Mouse (Mus musculus) hindbrain, embryonic 10.5 days (tissue): ENCODE data around the gene Mrpl20. TPM values are rescaled to one million over a fixed set of nuclear protein-coding genes. Genes with fewer than 3 reads are reported as not detected.
"Not testable (repeated sequence)": the region's sequence is repeated elsewhere in the genome, so short reads cannot be mapped to it uniquely, and the experiment has no call there.

ENCODE experiments used
- DNase-seq: peaks from one replicate; pipeline ENCODE4 v3.0.0-alpha.2; 2017; ENCODE audit warnings: low spot score
- H3K27ac ChIP-seq: fragments of 300-500 bp; sonication (generic); 2 replicates; pipeline ENCODE4 v1.5.1; 2016; ENCODE audit warnings: mild to moderate bottlenecking, moderate library complexity
- H3K27me3 ChIP-seq: fragments of 300-500 bp; sonication (generic); 2 replicates; pipeline ENCODE4 v1.6.1; 2016; ENCODE audit warnings: mild to moderate bottlenecking; ENCODE audit not compliant: poor library complexity, insufficient read depth, severe bottlenecking
- H3K36me3 ChIP-seq: fragments of 300-500 bp; sonication (generic); 2 replicates; pipeline ENCODE4 v1.6.1; 2016; ENCODE audit warnings: mild to moderate bottlenecking, moderate library complexity
- H3K4me1 ChIP-seq: fragments of 300-500 bp; sonication (generic); replicated peaks from 2 replicates; pipeline ENCODE4 v1.6.1; 2016; ENCODE audit warnings: mild to moderate bottlenecking
- H3K4me3 ChIP-seq: fragments of 300-500 bp; sonication (generic); 2 replicates; pipeline ENCODE4 v1.5.1; 2016; ENCODE audit warnings: mild to moderate bottlenecking, moderate library complexity
- H3K9me3 ChIP-seq: fragments of 300-500 bp; sonication (generic); 2 replicates; pipeline ENCODE4 v1.6.1; 2016; ENCODE audit warnings: mild to moderate bottlenecking, moderate library complexity
- WGBS: fragments of 180-500 bp; shearing (Covaris S2); methylation state at CpG from one replicate; pipeline ENCODE4 v1.1.7; 2016; 5-methylcytosine and 5-hydroxymethylcytosine counted together
- polyA plus RNA-seq: library from polyadenylated mRNA; unstranded; fragments of >200 nt; fragmentation: Nextera tagmentation; extraction: Ambion mirVana; gene quantifications from 2 replicates; pipeline ENCODE4 v1.2.1, GENCODE M21; 2016

Gene Mrpl20
- polyA plus RNA-seq, 1 experiment from 2014 or later: 252 TPM

GRCm38 (mm10) chr4:155788300-155788699, 14.4 kb upstream of the Mrpl20 start:
- no peak for DNase-seq
- Histone ChIP-seq H3K27ac (no peak overlapping the region), H3K27me3 (peaks cover 33% of the 10 kb centered on the region), H3K36me3 (no peaks in the 10 kb centered on the region), H3K9me3 (no peaks in the 10 kb centered on the region), H3K4me3 (no peak overlapping the region), H3K4me1 (peaks cover 27% of the 10 kb centered on the region)
- WGBS: 80% methylated on average over 3 of the region's 3 CpGs

- not testable (repeated sequence) for H3K36me3 ChIP-seq, H3K4me3 ChIP-seq, H3K27ac ChIP-seq, H3K9me3 ChIP-seq, DNase-seq
- H3K4me1 ChIP-seq: peaks cover 21% of the 10 kb centered on the region
- 82% methylated on average over 4 of the region's 4 CpGs for WGBS
- peaks cover 33% of the 10 kb centered on the region for H3K27me3 ChIP-seq
Measured at GRCm38 (mm10) chr4:155788833-155789232, 13.8 kb upstream of the Mrpl20 start.

DNA sequence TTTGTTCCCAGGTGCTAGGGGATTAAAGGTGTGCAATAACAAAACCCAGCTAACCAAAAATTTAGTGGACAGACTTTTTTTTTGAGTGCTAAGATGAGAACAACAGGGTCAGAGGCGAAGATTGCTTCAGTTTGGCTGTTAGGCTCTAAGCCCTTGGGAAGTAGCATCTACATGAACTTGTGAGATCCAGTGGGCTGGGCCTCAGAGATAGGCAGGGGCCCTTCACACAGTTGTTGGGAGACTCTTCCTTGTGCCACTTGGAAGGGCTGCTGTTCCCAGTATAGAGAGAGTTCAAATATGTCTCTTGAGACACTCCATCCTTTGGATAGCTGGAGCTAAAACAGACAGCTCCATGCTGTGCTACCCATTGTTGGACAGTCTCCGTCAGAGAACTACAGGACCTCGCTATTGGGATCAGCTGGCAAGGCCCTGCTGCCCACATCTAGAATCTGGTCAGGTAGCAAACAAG, 12.6 kb upstream of the Mrpl20 start, which contains the start of gene Ankrd65:
Gene Ankrd65 (plus strand): TSS at position 419 of the 469 bp plus-strand sequence.
- no peaks in the 10 kb centered on the region for H3K36me3 ChIP-seq
- 73% methylated on average over 3 of the region's 3 CpGs for WGBS
- no peak within 1 kb of the TSS for H3K4me3 ChIP-seq
- peaks cover 31% of the 10 kb centered on the region for H3K27me3 ChIP-seq
- H3K4me1 ChIP-seq: peaks cover 10% of the 10 kb centered on the region
- no peak for DNase-seq
- no peak within 1 kb of the TSS for H3K27ac ChIP-seq
- H3K9me3 ChIP-seq: no peaks in the 10 kb centered on the region

DNA sequence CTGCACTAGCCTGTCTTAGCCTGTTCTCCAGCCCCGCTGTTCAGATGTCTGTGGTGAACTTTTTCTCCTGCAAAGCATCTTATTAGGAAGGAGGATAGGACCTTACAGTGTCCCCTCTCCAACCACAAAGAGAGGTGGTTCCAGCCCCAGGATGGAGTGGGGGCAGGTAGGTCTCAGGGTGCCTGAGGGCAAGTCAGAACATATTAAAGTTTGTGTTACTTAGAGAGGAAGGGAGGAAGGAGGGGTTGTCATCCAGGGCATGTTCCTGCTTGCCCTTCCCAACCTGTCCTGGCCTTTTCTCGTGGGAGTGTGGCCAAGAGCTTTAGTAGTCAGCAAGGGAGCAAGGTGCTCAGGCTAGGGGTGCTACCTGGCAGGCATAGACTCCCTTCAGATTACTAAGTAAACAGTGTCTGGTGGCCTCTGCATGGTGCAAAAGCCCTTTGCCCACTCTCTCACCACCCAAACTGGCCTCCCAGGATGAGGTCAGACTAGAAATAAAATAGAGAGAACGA, 12.0 kb upstream of the Mrpl20 start:
- DNase-seq: no peak
- Histone ChIP-seq H3K9me3 (no peaks in the 10 kb centered on the region), H3K36me3 (no peaks in the 10 kb centered on the region), H3K27ac (no peak overlapping the region), H3K27me3 (peaks cover 26% of the 10 kb centered on the region), H3K4me3 (no peak overlapping the region), H3K4me1 (0 out of 2 replicates have a peak, but pooled peaks cover 4% of the 10 kb centered on the region)
- 80% methylated on average over 3 of the region's 3 CpGs for WGBS

DNA sequence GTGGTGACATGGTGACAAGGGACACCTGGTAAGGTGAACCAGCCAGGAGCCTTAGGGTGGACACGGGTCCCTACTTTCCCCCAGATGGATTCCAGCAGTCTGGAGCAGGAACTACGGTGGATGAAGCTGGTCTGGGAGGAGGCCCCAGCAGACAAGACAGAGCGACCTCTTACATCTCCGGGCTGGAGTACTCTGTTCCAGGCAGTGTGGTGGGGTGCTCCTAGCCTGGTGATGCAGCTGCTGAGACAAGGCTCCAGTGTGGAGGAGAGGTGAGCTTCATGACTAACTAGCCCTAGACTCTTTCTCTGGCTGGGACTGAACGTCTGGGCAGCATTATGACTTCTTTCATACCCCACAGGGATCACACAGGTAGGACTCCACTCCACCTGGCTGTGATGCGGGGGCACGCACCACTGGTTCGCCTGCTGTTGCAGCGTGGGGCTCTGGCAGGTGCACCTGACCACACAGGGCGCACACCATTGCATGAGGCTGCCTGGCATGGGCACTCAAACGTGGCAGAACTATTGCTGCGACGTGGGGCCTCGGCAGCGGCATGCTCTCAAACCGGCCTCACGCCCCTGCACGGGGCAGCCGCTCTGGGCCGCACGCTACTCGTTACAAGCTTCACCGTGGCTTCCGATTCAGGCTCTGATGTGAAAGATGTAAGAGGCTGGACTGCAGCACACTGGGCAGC, 11.3 kb upstream of the Mrpl20 start:
- WGBS: 73% methylated on average over 24 of the region's 24 CpGs
- H3K4me3 ChIP-seq: no peak overlapping the region
- no peak for DNase-seq

DNA sequence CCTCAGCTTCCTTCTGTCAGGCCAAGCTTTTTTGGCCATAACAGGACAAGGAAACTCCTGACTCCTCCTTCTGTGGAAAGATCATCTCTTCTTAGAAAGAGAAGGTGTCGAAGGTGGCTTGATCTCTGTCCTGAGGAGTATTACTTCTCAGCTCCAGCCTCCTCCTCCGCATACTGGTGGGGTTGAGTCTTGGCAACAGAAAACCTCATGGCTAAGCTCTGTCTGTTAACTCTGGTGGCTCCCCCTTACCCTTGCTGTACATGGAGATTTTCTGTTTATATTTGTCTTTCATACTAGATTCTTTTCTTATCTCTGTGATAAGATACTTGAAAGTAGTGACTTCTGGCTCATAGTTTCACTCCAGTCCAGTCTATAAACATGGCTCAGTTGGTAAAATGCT, 8.9 kb upstream of the Mrpl20 start:
- Histone ChIP-seq H3K4me1 (0 out of 2 replicates have a peak, but pooled peaks cover 3% of the 10 kb centered on the region), H3K27me3 (peaks cover 23% of the 10 kb centered on the region), H3K9me3 (no peaks in the 10 kb centered on the region), H3K27ac (no peak overlapping the region), H3K4me3 (no peak overlapping the region), H3K36me3 (no peaks in the 10 kb centered on the region)
- DNase-seq: no peak
- WGBS: 85% methylated on average over 2 of the region's 2 CpGs

More for the DNA sequence above, 11.3 kb upstream of the Mrpl20 start:
- Histone ChIP-seq H3K27ac (no peak overlapping the region), H3K36me3 (no peaks in the 10 kb centered on the region), H3K27me3 (peaks cover 23% of the 10 kb centered on the region), H3K4me1 (0 out of 2 replicates have a peak, but pooled peaks cover 3% of the 10 kb centered on the region), H3K9me3 (no peaks in the 10 kb centered on the region)

GRCm38 (mm10) chr4:155802075-155802474, 603 bp upstream of the Mrpl20 start:
- Histone ChIP-seq H3K27me3 (no peaks in the 10 kb centered on the region), H3K27ac (no peak overlapping the region), H3K9me3 (no peaks in the 10 kb centered on the region), H3K4me3 (no peak overlapping the region), H3K36me3 (peaks cover 24% of the 10 kb centered on the region), H3K4me1 (peaks cover 23% of the 10 kb centered on the region)
- no peak for DNase-seq
- WGBS: 100% methylated on average over 1 of the region's 1 CpGs

DNA sequence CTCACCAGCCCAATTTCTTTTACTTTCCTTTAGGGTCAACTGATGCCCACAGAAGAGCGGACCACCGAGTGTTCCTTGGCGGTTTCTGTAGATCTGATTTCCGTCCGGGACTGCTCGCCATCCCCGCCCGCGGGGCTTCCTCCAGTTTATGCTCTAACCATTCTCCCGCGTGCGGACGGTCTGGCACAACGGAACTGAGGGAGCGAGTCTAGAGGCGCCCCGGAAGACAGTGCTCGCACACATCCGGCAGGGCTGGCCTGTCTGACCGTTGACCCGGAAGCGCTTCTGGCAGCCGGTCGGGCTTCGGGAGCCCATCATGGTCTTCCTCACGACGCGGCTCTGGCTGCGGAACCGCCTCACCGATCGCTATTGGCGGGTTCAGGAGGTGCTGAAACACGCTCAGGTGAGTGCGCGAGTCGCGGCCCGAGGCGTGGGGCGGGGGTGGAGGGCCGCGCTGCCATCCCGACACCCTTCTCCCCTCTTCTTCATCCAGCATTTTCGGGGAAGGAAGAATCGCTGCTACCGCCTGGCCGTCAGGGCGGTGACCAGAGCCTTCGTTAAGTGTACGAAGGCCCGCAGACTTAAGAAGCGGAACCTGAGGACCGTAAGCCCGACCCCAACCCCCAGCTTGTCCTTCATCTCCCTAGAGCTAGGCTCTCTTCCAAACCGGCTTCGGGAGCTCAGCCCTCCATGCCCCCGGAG, 813 bp downstream of the Mrpl20 start:
- WGBS: under 1% methylated on average over 58 of the region's 58 CpGs
- no peaks in the 10 kb centered on the region for H3K9me3 ChIP-seq
- H3K27me3 ChIP-seq: no peaks in the 10 kb centered on the region
- H3K36me3 ChIP-seq: peaks cover 39% of the 10 kb centered on the region
- peak; percentile 96 for DNase-seq
- H3K27ac ChIP-seq: peak overlapping the region; percentile 86
- peak overlapping the region; percentile 85 for H3K4me3 ChIP-seq
- H3K4me1 ChIP-seq: peaks cover 23% of the 10 kb centered on the region

DNA sequence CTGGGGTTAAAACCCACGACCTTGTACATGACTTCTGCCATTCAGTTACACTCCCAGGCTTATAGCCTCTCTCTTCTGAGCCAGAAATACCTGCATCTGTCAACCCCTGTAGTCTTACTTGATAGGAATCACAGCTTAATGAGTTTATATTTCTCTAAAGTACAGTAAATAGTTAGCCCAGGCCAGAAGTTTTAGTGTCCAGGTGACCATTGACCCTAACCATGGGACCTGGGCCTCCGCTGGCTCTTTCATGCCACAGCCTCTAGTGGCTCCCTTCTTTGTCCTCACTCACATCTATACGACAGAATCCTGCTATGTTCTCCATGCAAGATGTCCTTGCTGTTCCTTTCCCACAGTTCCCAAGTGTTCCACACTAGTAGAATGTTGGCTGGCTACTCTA, 5.2 kb downstream of the Mrpl20 start:
- Histone ChIP-seq H3K27me3 (no peaks in the 10 kb centered on the region), H3K9me3 (no peaks in the 10 kb centered on the region), H3K4me3 (no peak overlapping the region), H3K4me1 (peaks cover 27% of the 10 kb centered on the region), H3K27ac (no peak overlapping the region), H3K36me3 (peaks cover 68% of the 10 kb centered on the region)
- 93% methylated on average over 3 of the region's 3 CpGs for WGBS
- DNase-seq: no peak

DNA sequence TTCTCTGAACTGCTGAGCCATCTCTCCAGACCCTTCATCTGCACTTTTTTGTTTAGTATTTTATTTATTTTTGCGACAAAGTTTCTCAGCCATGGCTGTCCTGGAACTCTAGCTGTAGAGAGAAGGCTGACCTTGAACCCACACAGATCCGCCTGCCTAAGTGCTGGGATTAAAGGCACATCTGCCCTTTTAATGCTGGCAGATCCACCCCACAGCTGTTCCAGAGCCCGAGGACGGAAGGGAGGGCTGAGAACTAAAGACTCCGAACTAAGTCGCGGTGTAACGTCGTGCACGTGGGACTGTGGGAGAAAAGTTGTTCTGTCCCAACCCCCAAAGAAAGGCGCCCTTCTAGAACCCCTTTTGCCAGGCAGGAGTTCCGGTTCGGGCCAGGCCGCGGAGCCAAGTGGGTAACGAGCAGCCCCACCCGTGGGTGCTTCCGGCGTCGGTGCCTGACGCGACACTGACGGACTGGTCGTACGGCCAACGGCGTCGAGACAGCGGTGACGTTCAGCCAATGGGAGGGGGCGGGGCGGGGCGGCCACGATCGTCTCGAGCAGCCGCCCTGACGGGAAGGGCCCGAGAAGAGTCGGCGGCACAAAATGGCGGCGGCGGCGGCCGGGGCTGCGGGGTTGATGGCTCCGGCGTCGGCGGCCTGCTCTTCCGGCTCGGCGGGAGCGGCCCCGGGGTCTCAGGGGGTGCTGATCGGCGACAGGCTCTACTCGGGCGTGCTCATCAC, 9.4 kb downstream of the Mrpl20 start, which contains the start of gene Ccnl2:
Gene Ccnl2 (plus strand): TSS at position 561 of the 736 bp plus-strand sequence.
- WGBS: under 1% methylated on average over 60 of the region's 60 CpGs
- Histone ChIP-seq H3K4me3 (peak within 1 kb of the TSS; percentile 98), H3K27me3 (no peaks in the 10 kb centered on the region), H3K36me3 (peaks cover 82% of the 10 kb centered on the region), H3K4me1 (peaks cover 21% of the 10 kb centered on the region), H3K9me3 (no peaks in the 10 kb centered on the region), H3K27ac (peak within 1 kb of the TSS; percentile 99)
- peak; percentile 97 for DNase-seq

DNA sequence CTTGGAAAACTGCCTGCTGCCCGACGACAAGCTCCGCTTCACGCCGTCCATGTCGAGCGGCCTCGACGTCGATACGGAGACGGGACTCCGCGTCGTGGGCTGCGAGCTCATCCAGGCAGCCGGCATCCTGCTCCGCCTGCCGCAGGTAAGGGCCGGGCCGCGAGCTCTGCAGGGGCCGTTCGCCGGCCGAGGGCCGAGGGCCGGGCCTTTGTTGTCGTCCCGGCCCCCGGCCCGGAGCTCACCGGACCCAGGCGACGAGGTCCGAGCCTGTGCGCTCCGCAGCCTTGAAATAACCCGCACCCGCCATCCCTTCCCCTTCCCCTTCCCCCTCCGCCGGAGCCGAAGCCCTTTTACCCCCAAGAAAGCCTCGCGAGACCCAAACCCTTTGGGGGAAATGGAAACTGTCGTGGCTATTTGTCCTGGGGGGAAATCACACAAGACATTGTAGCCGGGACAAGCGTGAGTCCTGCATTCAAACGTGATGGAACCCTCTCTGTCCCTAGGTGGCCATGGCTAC, 10.0 kb downstream of the Mrpl20 start:
- peaks cover 21% of the 10 kb centered on the region for H3K4me1 ChIP-seq
- H3K36me3 ChIP-seq: peaks cover 82% of the 10 kb centered on the region
- H3K9me3 ChIP-seq: no peaks in the 10 kb centered on the region
- WGBS: under 1% methylated on average over 49 of the region's 49 CpGs
- peak overlapping the region; percentile 99 for H3K27ac ChIP-seq
- no peaks in the 10 kb centered on the region for H3K27me3 ChIP-seq
- no peak for DNase-seq
- peak overlapping the region; percentile 98 for H3K4me3 ChIP-seq

DNA sequence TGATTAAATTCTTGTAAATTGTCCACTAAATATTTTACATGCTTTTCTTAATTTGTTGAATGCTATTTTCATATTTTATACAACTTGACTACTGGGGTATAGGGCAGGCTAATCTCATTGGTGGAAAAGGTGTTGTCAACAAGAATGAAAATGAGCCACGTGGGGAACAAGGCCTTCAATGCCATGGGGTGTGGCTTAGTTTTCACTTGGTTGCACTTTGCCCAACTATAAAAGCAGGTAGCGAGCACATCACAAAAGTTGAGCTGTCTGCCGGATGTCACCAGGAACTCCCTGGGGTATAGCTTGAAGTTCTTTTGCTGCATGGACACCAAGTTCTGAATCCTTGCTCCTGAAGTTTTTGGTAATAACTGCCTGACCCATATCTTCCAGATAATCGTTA, 14.9 kb downstream of the Mrpl20 start:
- Histone ChIP-seq H3K4me3 (no peak overlapping the region), H3K27me3 (no peaks in the 10 kb centered on the region), H3K4me1 (peaks cover 14% of the 10 kb centered on the region), H3K36me3 (peaks cover 93% of the 10 kb centered on the region), H3K9me3 (no peaks in the 10 kb centered on the region), H3K27ac (no peak overlapping the region)
- 85% methylated on average over 4 of the region's 4 CpGs for WGBS
- no peak for DNase-seq
